Mouse (Mus musculus) gonadal fat pad, adult 2 months (tissue): ENCODE results near the gene Izumo1. TPM values are rescaled to one million over a fixed set of nuclear protein-coding genes. Genes with fewer than 3 reads are reported as not detected.

Source experiments
- DNase-seq: peaks from one replicate; pipeline ENCODE4 v3.0.0-alpha.2; 2012; ENCODE audit warnings: low read depth
- polyA plus RNA-seq: library from polyadenylated mRNA; depleted of rRNA; stranded (reverse); fragments of >200 nt; gene quantifications from 2 replicates; pipeline ENCODE4 v1.2.3, GENCODE M21; 2012

The Izumo1 gene
- polyA plus RNA-seq, 1 experiment = 0.58 TPM

GRCm38 (mm10) chr7:45618316-45618715 is 3.3 kb upstream of the Izumo1 start:
- DNase-seq = no peak

GRCm38 (mm10) chr7:45619592-45619991 is 2.0 kb upstream of the Izumo1 start:
- no peak for DNase-seq

DNA sequence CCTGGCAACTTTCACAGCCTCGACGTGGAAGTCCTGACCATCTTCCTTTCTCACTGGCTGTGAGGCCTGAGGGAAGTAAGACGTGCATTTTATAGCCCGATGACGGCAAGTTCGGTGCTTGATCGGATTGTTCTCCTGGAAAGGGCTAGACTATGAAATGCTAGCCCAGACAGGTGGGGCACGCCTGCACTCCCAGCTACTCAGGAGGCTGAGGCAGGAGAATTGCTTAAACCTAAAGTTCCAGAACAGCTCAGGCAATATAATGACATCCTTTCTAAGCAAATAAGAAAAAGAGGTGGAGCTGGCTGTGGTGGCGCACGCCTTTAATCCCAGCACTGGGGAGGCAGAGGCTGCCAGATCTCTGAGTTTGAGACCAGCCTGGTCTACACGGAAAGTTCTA is 1.9 kb downstream of the Izumo1 start:
- no peak for DNase-seq

DNA sequence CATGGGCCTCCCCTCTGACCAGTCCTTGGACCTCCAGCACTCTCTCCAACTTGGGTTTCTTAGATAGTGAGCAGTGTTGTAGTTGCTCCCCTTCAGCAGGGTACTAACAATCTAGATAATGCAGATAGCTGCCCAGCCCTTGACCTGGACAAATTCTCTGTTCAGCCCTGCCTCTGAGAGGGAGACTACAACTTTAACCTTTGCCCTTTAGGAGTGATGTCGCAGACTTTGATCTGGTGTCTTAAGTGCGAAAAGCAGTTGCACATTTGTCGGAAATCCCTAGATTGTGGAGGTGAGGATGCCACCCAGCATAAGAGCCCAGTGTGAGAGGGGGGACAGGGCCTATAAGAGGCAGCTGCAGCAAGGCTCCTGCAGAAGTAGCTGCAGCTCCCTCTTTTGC is 3.1 kb downstream of the Izumo1 start:
- DNase-seq = no peak

DNA sequence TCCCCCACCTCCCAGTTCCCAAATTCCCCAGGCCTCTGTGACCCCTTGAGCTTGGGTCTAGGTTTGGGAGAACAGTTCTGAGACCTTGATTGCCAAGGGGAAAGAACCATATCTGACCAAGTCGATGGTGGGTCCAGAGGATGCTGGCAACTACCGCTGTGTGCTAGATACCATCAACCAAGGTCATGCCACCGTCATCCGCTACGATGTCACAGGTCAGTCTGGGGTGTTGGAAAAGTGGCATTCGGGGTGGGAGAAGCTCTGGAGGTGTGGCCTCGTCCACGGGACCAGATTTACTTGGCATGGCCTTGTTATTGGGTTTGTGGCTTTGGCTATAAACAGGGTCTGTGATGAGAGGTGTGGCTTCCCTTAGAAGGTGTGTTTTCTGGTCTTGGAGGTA is 3.9 kb downstream of the Izumo1 start:
- no peak for DNase-seq

DNA sequence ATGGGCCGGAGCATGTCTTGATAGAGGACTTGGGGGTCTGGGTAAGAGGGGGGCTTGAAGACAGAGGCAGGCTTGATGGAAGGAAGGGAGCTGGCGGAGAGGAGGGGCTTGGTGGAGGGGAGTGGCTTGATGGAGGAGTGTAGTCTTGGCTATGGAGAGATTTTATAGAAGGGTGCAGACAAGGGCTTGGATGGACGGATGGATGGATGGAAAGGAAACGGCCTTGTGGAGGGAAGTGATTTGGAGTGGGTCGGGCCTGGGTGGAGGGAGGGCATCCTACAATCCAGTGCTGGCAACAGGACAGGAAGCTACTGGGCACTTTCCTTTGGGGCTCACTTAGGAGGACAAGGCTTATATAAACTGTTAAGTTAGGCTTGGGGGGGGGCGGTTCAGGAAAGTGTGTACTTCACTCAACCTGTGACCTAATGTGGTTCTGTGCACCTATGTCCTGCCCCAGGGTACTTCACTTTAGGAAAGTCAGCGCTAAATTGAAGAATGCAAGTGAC is 5.0 kb downstream of the Izumo1 start:
- no peak for DNase-seq

GRCm38 (mm10) chr7:45627261-45627660 is 5.7 kb downstream of the Izumo1 start, which contains the start of gene Rasip1:
Gene Rasip1, plus strand, starts transcription at chr7:45627488.
- DNase-seq = no peak

GRCm38 (mm10) chr7:45628364-45629294 is 7.0 kb downstream of the Izumo1 start:
- no peak for DNase-seq

- DNase-seq = no peak
Observed at GRCm38 (mm10) chr7:45630064-45630907, 8.7 kb downstream of the Izumo1 start.

- DNase-seq = no peak
Observed at GRCm38 (mm10) chr7:45632499-45632898, 10.9 kb downstream of the Izumo1 start.

DNA sequence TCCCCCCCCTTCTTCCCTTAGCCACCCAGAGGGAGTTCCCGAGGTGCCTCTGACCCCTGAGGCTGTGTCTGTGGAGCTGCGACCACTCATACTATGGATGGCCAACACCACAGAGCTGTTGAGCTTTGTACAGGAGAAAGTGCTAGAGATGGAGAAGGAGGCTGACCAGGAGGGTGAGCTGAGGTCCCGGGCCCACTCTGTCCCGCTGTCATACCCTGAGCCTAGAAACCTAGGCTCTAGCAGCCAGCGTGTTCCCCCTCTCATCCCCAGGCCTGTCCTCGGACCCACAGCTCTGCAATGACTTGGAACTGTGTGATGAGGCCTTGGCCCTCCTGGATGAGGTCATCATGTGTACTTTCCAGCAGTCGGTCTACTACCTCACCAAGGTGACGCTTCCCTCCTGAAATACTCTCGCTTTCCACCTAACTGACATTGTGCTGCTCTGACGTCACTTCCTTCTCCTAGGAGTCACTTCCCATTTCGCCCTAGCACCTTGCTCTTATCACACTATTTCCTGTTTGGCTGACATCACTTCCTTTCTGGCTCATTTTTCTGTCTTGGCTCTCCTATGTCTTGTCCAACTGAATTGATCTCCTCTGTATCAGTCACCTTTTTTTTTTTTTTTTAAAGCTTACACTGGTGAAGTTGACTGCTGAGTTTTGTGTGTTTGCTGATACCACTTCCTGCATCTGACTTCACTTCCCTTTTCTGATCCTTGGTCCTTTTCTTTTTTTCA is 13.5 kb downstream of the Izumo1 start:
- no peak for DNase-seq

DNA sequence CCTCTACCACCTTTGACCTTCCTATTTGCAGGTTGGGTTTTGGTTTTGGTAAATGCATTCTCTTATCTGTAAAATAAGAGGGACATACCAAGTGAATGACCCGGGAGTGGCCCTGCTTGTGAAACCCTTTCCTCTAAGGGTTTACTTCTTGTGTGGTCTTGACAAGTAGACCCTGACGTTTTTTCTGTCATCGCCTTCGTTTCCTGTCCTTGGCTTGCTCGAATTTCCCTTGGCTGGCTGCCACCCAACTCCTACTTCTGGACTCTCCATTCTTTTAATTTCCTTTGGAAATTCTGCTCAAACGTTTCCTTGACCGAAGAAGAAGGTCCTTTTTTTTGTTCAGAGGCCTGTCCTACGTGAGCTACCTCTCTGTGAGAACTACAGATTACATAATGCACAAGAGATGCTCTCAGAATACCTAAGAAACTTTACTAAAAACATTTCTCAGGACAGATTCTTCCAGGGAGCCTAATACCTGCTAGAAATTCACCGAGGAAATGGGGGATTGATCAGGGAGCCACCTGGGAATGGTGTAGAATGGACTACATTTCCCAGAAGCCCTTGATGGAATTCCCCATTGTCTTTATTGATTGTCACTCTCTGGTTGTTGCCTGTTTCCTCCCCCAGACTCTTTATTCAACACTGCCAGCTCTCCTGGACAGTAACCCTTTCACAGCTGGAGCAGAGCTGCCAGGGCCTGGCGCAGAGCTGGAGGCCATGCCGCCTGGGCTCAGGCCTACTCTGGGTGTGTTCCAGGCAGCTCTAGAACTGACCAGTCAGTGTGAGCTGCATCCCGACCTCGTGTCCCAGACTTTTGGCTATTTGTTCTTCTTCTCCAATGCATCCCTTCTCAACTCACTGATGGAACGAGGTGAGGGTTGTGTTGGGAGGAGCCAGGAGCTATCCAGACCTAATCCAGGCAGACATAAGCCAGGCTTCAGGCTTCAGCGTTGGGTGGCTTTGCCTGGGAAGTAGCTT is 14.4 kb downstream of the Izumo1 start:
- no peak for DNase-seq

- no peak for DNase-seq
Observed at GRCm38 (mm10) chr7:45637710-45638109, 16.1 kb downstream of the Izumo1 start.

GRCm38 (mm10) chr7:45638623-45639401 is 17.2 kb downstream of the Izumo1 start:
- DNase-seq = no peak

DNA sequence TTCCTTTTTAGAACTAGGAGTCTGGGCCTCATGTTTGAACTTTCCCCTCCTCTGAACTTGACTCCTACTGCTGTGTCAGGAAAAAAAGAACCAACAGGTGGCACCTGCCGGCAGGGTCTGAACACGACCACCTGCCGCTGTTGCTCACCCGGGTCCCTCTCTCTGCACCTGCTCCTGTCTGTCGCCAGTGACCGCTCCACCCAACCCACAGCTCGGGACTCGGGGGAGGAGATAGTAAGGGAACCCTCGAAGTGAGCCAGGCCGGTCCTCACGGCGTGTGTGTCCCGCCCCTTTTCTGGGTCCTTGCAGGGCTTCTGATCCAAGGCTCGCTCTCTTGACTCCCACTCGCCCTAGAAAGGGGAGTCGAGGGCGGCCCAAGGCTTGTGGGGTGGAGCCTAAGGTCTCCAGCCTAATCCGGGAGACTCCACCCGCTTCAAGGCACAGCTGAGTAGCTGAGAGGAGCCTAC is 18.0 kb downstream of the Izumo1 start, which contains the start of gene Mamstr:
Mamstr (plus strand) TSS at position 417 of the 467 bp plus-strand sequence.
- no peak for DNase-seq

DNA sequence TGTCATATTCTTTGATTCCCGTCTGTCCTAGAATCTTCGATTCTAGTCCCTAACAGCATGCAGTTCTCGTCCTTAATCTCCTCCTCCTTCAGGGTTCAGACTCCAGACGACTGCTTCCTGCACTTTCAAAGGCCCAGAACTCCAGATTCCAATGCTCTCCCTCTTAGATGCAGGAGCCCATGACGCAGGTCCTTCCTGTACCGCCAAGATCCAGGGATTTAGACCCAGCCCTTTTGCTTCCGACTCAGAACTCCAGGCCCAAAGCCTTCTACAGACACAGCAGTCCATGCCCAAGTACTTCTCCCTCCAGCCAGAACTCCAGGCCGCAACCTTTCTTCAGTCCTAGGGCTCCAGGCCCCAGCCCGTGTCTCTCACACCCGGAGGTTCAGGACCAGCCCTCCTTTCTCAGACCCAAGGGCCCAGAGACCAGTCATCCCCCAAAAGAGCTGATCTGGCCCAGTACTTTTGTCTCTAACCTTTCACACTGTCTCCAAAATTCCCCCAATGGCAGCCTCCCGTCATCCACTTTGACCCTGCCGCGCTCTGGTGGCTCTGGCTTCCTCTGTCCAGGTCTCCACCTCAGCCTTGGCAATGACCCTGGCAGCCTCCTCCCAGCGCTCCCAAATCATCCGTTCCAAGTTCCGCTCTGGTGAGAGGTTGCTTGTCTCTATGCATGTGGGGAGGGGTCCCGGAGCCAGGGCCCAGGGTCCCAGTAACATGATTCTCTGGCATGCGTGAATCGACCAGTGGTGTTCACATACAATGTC is 18.8 kb downstream of the Izumo1 start:
- no peak for DNase-seq

- DNase-seq = no peak
Observed at GRCm38 (mm10) chr7:45641391-45642040, 19.9 kb downstream of the Izumo1 start.

- no peak for DNase-seq
Observed at GRCm38 (mm10) chr7:45642083-45642482, 20.5 kb downstream of the Izumo1 start.
